Mouse (Mus musculus) neural tube, embryonic 13.5 days (tissue): ENCODE results near the gene Afmid. TPM values are rescaled to one million over a fixed set of nuclear protein-coding genes. Genes with fewer than 3 reads are reported as not detected.

ENCODE experiments used
- ATAC-seq: fragments of 200-750 bp; cut with Nextera tagmentation; 2 replicates; pipeline ENCODE4 v1.8.0; 2017; ENCODE audit warnings: low read depth, mild to moderate bottlenecking, moderate TSS enrichment, moderate library complexity
- H3K27ac ChIP-seq: fragments of 300-500 bp; sonication (generic); replicated peaks from 2 replicates; pipeline ENCODE4 v1.5.1; 2015; ENCODE audit warnings: moderate library complexity, mild to moderate bottlenecking, inconsistent platforms
- H3K27me3 ChIP-seq: fragments of 300-500 bp; sonication (generic); 2 replicates; pipeline ENCODE4 v1.6.1; 2015; ENCODE audit warnings: mild to moderate bottlenecking, inconsistent platforms
- H3K36me3 ChIP-seq: fragments of 300-500 bp; sonication (generic); 2 replicates; pipeline ENCODE4 v1.6.1; 2015; ENCODE audit warnings: mild to moderate bottlenecking, inconsistent platforms
- H3K4me1 ChIP-seq: fragments of 300-500 bp; sonication (generic); replicated peaks from 2 replicates; pipeline ENCODE4 v1.6.1; 2015; ENCODE audit warnings: inconsistent platforms
- H3K4me2 ChIP-seq: fragments of 300-500 bp; sonication (generic); 2 replicates; pipeline ENCODE4 v1.6.1; 2015; ENCODE audit warnings: inconsistent platforms, mild to moderate bottlenecking, moderate library complexity
- H3K4me3 ChIP-seq: fragments of 300-500 bp; sonication (generic); 2 replicates; pipeline ENCODE4 v1.5.1; 2015; ENCODE audit warnings: mild to moderate bottlenecking, inconsistent platforms
- H3K9ac ChIP-seq: fragments of 300-500 bp; sonication (generic); 2 replicates; pipeline ENCODE4 v1.6.1; 2015; ENCODE audit warnings: moderate library complexity, mild to moderate bottlenecking, inconsistent platforms
- H3K9me3 ChIP-seq: fragments of 300-500 bp; sonication (generic); 2 replicates; pipeline ENCODE4 v1.6.1; 2016; ENCODE audit warnings: inconsistent platforms
- WGBS: fragments of 180-500 bp; shearing (Covaris S2); methylation state at CpG from one replicate; pipeline ENCODE4 v1.1.7; 2015; 5-methylcytosine and 5-hydroxymethylcytosine counted together
- polyA plus RNA-seq: library from polyadenylated mRNA; unstranded; fragments of >200 nt; fragmentation: Nextera tagmentation; extraction: Ambion mirVana; gene quantifications from 2 replicates; pipeline ENCODE4 v1.2.1, GENCODE M21; 2015

The Afmid gene
- polyA plus RNA-seq, 1 experiment from 2014 or later: 2.7 TPM

GRCm38 (mm10) chr11:117845651-117846050 is 19.9 kb downstream of the Afmid start:
- no peak overlapping the region for H3K4me3 ChIP-seq
- H3K36me3 ChIP-seq: no peaks in the 10 kb centered on the region
- 93% methylated on average over 2 of the region's 2 CpGs for WGBS
- no peak overlapping the region for H3K9ac ChIP-seq
- H3K4me1 ChIP-seq: peaks cover 25% of the 10 kb centered on the region
- no peaks in the 10 kb centered on the region for H3K9me3 ChIP-seq
- H3K4me2 ChIP-seq: no peak overlapping the region
- no peak overlapping the region for H3K27ac ChIP-seq
- no peaks in the 10 kb centered on the region for H3K27me3 ChIP-seq
- no peak for ATAC-seq

GRCm38 (mm10) chr11:117846640-117847039 is 20.9 kb downstream of the Afmid start:
- Histone ChIP-seq H3K27ac (no peak overlapping the region), H3K4me3 (no peak overlapping the region), H3K4me2 (no peak overlapping the region), H3K27me3 (no peaks in the 10 kb centered on the region), H3K9ac (no peak overlapping the region), H3K9me3 (no peaks in the 10 kb centered on the region), H3K36me3 (no peaks in the 10 kb centered on the region), H3K4me1 (peaks cover 25% of the 10 kb centered on the region)
- 55% methylated on average over 5 of the region's 5 CpGs for WGBS
- ATAC-seq: no peak

GRCm38 (mm10) chr11:117847593-117848215 is 22.0 kb downstream of the Afmid start:
- Histone ChIP-seq H3K9ac (peak overlapping the region; percentile 91), H3K9me3 (no peaks in the 10 kb centered on the region), H3K36me3 (no peaks in the 10 kb centered on the region), H3K4me2 (peak overlapping the region; percentile 84), H3K27ac (peak overlapping the region; percentile 99), H3K4me1 (peaks cover 25% of the 10 kb centered on the region), H3K27me3 (no peaks in the 10 kb centered on the region), H3K4me3 (peak overlapping the region; percentile 65)
- ATAC-seq: no peak
- WGBS: 82% methylated on average over 7 of the region's 7 CpGs

DNA sequence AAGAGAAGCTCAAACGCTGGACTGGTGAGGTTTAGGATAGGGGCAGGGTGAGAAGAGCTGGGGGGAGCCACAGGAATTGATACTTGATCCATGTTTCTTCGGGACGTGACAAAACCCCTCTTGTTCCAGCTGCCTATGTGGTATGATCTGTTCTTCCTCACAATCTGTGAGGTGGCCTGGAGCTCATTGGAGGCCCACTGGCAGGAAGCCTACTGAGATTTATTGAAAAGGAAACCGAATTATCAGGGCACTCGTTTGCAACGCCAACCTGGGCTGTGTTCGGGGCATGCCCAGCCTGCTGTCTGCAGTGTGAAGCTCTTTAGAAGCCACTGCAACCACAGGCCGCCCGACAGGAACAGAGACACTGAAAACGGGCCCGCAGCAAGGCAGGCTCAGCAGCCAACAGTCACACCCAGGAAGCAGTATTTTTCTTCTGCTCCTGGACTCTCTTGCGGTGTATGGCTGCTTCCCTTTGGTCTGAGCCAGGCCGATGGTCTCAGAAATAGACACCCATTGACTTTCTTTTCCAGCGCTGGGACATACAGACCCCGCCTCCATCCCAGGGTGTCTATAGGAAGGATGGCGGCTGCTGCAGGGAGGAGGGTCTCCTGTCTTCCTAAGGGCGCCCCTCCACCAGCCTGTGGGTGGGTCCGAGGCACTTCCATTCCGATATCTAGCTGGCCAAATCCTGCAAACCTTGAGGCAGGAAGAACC is 22.7 kb downstream of the Afmid start:
- H3K4me2 ChIP-seq: peak overlapping the region; percentile 84
- ATAC-seq: peak; percentile 92

GRCm38 (mm10) chr11:117848985-117849671 is 23.4 kb downstream of the Afmid start, which contains the start of gene Birc5:
Birc5 (plus strand) TSS chr11:117849251.
- peak within 1 kb of the TSS; percentile 99 for H3K27ac ChIP-seq
- H3K4me3 ChIP-seq: peak within 1 kb of the TSS; percentile 65
- no peaks in the 10 kb centered on the region for H3K27me3 ChIP-seq
- no peaks in the 10 kb centered on the region for H3K9me3 ChIP-seq
- ATAC-seq: peak; percentile 94
- 0 out of 2 replicates have a peak, but pooled peaks cover 8% of the 10 kb centered on the region for H3K36me3 ChIP-seq
- under 1% methylated on average over 51 of the region's 51 CpGs for WGBS
- H3K4me2 ChIP-seq: peak within 1 kb of the TSS; percentile 84
- H3K9ac ChIP-seq: peak within 1 kb of the TSS; percentile 91
- H3K4me1 ChIP-seq: peaks cover 25% of the 10 kb centered on the region

More for the DNA sequence above, 22.7 kb downstream of the Afmid start:
- WGBS: 10% methylated on average over 19 of the region's 19 CpGs
- H3K9me3 ChIP-seq: no peaks in the 10 kb centered on the region
- peak overlapping the region; percentile 65 for H3K4me3 ChIP-seq
- peaks cover 25% of the 10 kb centered on the region for H3K4me1 ChIP-seq
- peak overlapping the region; percentile 91 for H3K9ac ChIP-seq
- 0 out of 2 replicates have a peak, but pooled peaks cover 6% of the 10 kb centered on the region for H3K36me3 ChIP-seq
- no peaks in the 10 kb centered on the region for H3K27me3 ChIP-seq
- H3K27ac ChIP-seq: peak overlapping the region; percentile 99

DNA sequence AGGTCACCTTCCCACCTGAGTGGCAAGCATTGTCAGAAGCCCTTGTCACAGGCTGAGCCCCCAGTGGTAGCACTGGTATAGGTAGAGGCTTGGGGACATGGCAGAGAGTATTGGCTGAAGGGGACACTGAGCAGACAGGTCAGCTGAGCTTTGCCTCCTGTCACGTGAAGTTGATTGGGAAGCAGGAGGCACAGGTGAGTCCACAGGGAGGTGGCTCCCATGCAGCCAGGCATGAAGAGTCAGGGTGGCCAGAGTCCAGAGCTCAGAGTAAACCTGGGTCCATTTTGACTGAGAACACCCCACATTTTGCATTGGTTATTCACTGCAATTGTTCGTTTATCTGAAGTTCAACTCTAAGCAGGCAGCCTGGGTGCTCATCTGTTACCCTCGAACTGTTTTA is 27.2 kb downstream of the Afmid start:
- peaks cover 22% of the 10 kb centered on the region for H3K4me1 ChIP-seq
- H3K36me3 ChIP-seq: peaks cover 25% of the 10 kb centered on the region
- no peaks in the 10 kb centered on the region for H3K27me3 ChIP-seq
- H3K27ac ChIP-seq: no peak overlapping the region
- 85% methylated on average over 3 of the region's 3 CpGs for WGBS
- H3K4me3 ChIP-seq: no peak overlapping the region
- ATAC-seq: no peak
- H3K9me3 ChIP-seq: no peaks in the 10 kb centered on the region
- no peak overlapping the region for H3K9ac ChIP-seq
- H3K4me2 ChIP-seq: no peak overlapping the region

DNA sequence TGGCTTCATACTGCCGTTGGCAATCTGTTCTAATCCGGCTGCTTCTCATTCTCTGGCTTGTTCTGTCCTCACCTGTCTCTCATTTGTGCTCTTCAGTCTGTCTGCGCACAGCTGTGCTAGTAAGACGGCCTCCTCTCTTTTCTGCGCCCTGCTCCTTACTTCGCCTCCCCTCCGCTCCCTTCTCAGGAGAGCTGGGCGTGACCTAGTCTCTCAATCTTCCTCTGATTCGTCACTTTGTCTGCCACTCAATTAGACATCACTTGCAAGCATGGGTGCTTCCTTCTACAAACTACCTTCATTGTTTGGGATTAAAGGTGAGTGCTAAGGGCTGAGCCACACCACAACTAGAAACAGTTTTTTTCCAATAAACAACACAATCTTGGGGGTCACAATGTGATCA is 28.5 kb downstream of the Afmid start:
- H3K36me3 ChIP-seq: peaks cover 25% of the 10 kb centered on the region
- 94% methylated on average over 9 of the region's 9 CpGs for WGBS
- H3K9me3 ChIP-seq: no peaks in the 10 kb centered on the region
- H3K4me2 ChIP-seq: no peak overlapping the region
- H3K27ac ChIP-seq: no peak overlapping the region
- H3K9ac ChIP-seq: no peak overlapping the region
- ATAC-seq: no peak
- H3K4me1 ChIP-seq: peaks cover 14% of the 10 kb centered on the region
- H3K4me3 ChIP-seq: no peak overlapping the region
- peaks cover 1% of the 10 kb centered on the region for H3K27me3 ChIP-seq

DNA sequence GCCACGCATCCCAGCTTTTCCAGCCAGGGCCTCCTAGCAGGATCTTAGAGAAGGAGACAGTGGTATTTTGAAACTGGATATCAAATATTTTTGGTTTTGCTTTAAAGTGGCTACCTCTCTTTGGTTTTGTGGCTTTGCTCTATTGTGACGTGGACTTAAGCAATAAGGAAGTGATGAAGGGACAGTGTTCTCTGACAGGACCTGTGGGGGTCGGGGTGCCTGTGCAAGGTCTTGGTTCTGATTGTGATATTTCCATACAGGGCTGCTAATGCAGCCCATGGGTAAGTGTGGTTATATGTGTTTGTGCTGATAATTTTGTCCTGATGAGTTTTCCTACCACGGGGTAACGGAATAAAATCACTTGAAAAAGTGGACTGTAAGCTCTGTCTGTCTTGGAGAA is 29.6 kb downstream of the Afmid start:
- H3K36me3 ChIP-seq: peaks cover 25% of the 10 kb centered on the region

DNA sequence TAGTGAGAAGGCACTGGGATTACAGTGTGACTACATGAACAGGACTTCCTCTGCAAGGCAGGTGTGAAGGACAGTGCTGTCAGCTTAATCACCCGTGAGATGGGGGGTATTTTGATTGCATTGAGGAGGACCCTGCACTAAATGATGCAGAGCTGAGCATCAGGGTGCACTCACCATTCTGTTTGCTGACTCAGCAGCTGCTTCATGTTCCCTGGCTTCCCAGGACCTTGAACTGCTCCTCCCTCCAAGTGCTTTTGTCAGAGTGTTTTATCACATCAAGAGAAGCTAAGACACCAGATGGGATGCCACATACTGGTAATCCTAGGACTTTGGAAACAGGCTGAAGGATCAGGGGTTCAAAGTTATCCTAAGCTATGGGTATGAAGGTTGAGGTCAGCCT is 30.3 kb downstream of the Afmid start:
- WGBS: 94% methylated on average over 1 of the region's 1 CpGs
- Histone ChIP-seq H3K4me3 (no peak overlapping the region), H3K27me3 (peaks cover 18% of the 10 kb centered on the region), H3K4me2 (no peak overlapping the region), H3K9ac (no peak overlapping the region), H3K36me3 (peaks cover 25% of the 10 kb centered on the region), H3K4me1 (peaks cover 9% of the 10 kb centered on the region; the same call in 1 of the 2 replicates), H3K9me3 (no peaks in the 10 kb centered on the region), H3K27ac (no peak overlapping the region)
- ATAC-seq: no peak

More for the DNA sequence above, 29.6 kb downstream of the Afmid start:
- 95% methylated on average over 5 of the region's 5 CpGs for WGBS
- H3K27me3 ChIP-seq: peaks cover 12% of the 10 kb centered on the region
- no peaks in the 10 kb centered on the region for H3K9me3 ChIP-seq
- peaks cover 7% of the 10 kb centered on the region for H3K4me1 ChIP-seq
- H3K4me2 ChIP-seq: no peak overlapping the region
- ATAC-seq: no peak
- H3K27ac ChIP-seq: no peak overlapping the region
- no peak overlapping the region for H3K9ac ChIP-seq
- no peak overlapping the region for H3K4me3 ChIP-seq

DNA sequence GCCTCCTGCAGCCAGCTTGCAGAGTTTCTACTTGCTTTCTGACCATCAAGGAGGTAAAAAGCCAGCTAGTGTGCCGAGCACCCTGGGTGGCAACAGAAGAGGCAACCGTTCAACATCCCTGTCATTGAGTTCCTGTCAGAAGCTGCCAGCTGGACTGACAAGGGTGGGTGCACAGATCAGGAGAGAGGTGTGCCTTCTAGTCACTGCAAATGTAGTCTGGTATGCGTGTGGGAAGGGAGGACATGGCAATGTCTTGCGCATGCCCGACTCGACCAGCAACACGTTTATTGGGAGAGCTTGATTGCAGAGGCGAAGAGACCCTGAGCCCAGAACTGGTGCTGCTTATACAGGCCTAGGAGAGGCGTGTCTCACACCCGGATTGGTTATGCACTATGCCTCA is 31.7 kb downstream of the Afmid start:
- H3K4me2 ChIP-seq: no peak overlapping the region

DNA sequence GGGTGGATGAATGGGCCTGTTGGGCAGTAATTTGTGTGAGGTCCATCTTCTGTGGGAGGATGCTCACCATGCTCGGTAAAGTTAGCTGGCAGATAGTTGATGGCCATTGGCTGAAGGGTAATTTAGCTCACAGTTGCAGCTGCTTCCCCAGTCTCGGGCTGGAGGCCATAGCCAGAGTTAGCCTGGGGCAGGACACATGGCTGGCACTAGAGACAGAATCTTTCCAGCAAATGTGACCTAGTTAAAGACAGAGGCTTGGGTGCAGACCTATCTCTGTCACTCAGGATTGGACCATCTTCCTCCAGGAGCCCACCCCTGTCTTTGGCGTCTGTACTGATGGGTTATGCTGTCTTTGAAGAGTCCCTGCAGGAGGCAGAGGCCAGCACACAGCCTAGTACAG is 32.7 kb downstream of the Afmid start:
- Histone ChIP-seq H3K9ac (no peak overlapping the region), H3K9me3 (no peaks in the 10 kb centered on the region), H3K4me1 (peaks cover 14% of the 10 kb centered on the region; the same call in 1 of the 2 replicates), H3K27me3 (peaks cover 39% of the 10 kb centered on the region), H3K27ac (no peak overlapping the region), H3K4me2 (no peak overlapping the region), H3K36me3 (peaks cover 19% of the 10 kb centered on the region), H3K4me3 (no peak overlapping the region)
- WGBS: 31% methylated on average over 3 of the region's 3 CpGs
- ATAC-seq: no peak

More for the DNA sequence above, 31.7 kb downstream of the Afmid start:
- no peak for ATAC-seq
- Histone ChIP-seq H3K9me3 (no peaks in the 10 kb centered on the region), H3K36me3 (peaks cover 25% of the 10 kb centered on the region), H3K9ac (no peak overlapping the region), H3K27me3 (peaks cover 33% of the 10 kb centered on the region), H3K4me1 (peaks cover 9% of the 10 kb centered on the region; the same call in 1 of the 2 replicates), H3K4me3 (no peak overlapping the region), H3K27ac (no peak overlapping the region)
- WGBS: 94% methylated on average over 10 of the region's 10 CpGs

GRCm38 (mm10) chr11:117860601-117861000 is 34.9 kb downstream of the Afmid start, which contains the start of gene Tmem235:
Tmem235 (plus strand) TSS chr11:117860752.
- H3K4me3 ChIP-seq: no peak within 1 kb of the TSS
- ATAC-seq: no peak
- peak within 1 kb of the TSS; percentile 26; the same call in 1 of the 2 replicates for H3K4me2 ChIP-seq
- H3K27ac ChIP-seq: no peak within 1 kb of the TSS
- H3K9me3 ChIP-seq: no peaks in the 10 kb centered on the region
- H3K9ac ChIP-seq: peak within 1 kb of the TSS; percentile 47; the same call in 1 of the 2 replicates
- peaks cover 22% of the 10 kb centered on the region for H3K4me1 ChIP-seq
- 3% methylated on average over 23 of the region's 23 CpGs for WGBS
- H3K36me3 ChIP-seq: peaks cover 17% of the 10 kb centered on the region
- peaks cover 41% of the 10 kb centered on the region for H3K27me3 ChIP-seq
